Mouse (Mus musculus) A20 (cell line): ENCODE results near the gene Hist1h3e.
"Not testable (repeated sequence)": the region's sequence is repeated elsewhere in the genome, so short reads cannot be mapped to it uniquely, and the experiment has no call there.

ENCODE experiments used
- DNase-seq: peaks from one replicate; pipeline ENCODE4 v3.0.0-alpha.2; 2011; ENCODE audit warnings: low read depth, low spot score

Hist1h3e gene

DNA sequence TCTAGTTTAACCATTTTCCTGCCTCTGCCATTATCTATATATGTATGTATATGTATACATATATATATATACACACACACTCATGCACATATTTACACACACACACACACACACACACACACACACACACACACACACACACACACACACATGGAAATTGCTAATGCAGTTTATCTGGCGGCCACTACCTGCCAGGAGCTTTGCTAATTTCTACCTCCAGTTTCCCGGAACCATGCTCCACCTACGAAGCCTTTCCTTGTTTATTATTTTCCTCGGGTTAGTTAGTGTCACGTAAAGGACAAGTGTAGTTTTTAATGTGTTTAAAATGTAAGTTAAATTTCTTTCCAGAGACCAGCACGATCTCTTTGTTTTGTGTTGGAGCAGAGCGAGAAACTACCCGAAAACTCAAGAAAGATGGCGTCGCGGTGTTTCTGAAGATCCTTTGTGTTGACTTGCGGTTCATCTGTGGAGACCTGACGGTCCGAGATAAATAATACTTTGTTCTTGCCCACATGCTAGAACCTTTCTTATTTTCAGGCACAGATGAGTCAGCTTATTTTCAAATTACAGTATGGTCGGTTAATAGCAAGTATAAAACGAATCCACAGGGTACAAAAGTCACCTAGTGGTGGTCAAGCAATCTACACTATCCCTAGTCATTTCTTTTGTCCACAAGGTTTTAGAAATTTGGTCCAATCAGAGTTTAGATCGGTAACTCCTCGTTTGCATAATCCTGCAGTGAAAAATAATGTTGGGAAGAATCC, 712 bp upstream of the Hist1h3e start:
- peak; percentile 85 for DNase-seq

DNA sequence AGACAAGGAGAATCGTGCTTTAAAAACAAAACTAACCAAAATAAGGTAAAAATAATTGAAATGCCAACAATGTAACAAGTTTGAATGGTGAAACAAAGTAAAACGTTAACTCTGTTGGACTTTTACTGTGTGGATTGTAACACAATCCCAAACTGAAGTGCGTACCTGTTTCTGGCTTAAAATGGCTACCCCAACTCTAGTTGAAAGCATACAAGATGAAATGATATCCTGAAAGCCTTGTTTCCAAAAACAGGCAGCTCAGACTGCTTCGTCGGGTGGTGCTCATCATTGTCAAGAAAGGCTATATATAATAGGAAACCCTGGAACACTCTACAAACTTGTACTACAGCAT, 662 bp downstream of the Hist1h3e start:
- not testable (repeated sequence) for DNase-seq

DNA sequence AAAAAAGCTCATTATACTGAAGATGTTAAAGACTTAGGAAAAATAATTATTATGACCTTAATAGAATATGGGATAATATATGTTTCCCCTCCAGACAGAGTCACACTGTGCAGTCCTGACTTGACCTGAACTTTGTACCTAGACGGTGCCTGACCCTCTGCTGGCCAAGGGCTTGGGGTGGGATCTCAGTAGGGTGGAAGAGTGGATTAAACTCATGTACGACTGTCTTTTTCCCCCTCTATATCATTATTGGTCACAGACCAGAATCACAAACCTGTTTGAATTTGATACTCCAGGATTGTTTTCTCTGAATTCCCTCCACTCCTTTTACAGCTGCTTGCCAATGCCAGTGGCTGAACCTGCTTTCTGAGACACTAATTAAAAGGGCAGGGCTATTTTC, 1.5 kb downstream of the Hist1h3e start:
- not testable (repeated sequence) for DNase-seq

DNA sequence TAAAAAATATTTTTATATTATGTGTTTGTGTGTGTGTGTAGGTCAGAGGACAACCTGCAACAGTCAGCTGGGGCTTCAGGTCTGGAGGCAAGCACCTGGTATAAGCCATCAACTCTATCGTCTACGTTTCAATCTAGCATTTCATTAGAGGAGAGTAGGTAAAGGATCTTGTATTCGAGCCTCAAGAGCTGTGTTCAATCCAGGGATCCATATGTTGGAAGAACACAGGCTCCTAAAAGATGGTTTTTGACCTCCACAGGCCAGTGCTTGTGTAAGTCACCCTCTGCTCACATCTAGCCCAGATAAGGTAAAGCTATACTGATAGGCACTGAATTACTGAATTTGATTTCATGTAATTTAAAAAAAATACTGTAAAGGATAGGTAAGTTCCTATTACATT, 5.3 kb downstream of the Hist1h3e start:
- DNase-seq = peak; percentile 8

DNA sequence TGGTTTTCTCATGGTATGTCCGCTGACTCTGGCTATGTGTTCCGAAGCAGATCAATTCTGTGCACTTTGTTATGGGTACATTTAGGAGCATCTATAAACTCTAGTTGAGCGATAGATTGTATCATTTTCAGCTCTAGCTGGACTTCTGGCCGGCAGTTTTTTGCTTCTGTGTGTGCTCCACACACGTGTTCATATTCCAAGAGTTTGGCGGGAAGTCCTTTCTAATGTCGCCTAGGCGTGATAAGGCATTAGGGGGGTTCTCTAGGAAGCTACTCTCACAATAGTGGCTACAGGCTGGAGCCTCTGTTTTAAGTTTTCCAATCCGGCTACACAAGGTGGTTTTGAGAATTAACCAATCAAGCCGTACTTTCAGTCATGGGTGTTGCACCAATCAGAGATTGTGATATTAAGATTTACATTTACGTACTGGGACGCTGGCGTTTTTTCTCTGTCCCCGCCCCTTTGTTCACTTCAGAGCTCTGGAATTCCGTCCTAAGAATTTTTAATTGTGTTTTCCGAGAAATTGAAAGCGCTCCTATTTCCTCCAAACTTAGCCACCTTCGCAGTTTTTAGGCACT, 6.2 kb downstream of the Hist1h3e start:
- DNase-seq = peak; percentile 90

DNA sequence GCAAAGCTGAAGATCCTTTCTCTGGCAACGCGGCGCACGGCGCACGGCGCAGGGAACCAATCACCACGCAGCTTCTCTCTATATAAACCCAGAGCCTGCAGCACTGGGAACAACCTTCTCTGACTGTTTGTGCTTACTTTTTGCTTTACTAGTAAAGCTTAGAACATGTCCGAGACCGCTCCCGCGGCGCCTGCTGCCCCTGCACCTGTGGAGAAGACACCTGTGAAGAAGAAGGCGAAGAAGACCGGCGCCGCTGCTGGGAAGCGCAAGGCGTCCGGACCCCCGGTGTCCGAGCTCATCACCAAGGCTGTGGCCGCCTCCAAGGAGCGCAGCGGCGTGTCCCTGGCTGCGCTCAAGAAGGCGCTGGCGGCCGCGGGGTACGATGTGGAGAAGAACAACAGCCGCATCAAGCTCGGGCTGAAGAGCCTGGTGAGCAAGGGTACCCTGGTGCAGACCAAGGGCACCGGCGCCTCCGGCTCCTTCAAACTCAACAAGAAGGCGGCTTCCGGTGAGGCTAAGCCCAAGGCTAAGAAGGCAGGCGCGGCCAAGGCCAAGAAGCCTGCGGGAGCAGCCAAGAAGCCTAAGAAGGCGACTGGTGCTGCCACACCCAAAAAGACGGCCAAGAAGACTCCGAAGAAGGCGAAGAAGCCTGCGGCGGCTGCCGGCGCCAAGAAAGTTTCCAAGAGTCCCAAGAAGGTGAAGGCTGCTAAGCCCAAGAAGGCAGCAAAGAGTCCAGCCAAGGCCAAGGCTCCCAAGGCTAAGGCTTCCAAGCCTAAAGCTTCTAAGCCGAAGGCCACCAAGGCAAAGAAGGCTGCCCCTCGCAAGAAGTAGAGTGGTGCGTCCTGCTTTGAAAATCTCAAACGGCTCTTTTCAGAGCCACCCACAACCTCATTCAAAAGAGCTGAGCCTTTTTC, 7.0 kb downstream of the Hist1h3e start:
- peak; percentile 95 for DNase-seq

DNA sequence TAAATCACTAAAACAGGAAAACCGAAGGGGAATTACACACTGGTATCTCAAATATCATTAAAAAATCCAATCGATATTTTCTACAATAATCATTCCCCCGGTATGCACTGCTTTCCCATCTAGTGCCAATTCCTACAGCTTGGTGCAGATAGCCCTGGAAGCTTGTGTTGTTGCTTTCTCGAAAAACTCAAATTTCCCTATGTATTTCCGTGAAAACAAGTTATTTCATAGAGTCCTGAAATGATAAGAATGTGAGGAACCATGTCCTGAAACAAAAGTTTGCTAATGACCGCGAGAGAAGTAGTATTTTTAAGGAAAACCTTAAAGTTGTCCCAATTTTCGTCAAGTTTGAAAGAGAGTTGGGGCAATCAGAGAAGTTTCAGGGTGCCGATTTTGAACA, 7.8 kb downstream of the Hist1h3e start:
- DNase-seq = no peak

DNA sequence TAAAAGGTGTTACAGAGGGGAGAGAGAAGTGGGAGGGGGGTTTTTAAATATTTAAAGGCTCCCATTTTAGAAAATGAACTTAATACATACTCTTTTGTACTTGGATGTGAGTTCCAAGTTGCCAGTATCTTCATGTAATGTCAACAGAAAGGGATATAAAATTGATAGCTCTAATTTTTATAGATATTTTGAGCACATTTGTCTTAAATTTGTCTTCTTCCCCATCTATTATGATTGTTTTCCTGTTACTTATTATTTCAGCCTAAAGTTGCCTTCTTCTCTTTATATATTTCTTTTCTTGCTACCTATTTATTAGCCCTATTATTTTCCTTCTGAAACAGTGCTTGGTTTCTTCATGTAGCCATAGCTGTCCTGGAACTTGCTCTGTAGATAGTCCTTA, 9.2 kb downstream of the Hist1h3e start, which contains the start of gene Hist1h1d:
Hist1h1d (plus strand) TSS at position 301 of the 400 bp plus-strand sequence.
- no peak for DNase-seq

DNA sequence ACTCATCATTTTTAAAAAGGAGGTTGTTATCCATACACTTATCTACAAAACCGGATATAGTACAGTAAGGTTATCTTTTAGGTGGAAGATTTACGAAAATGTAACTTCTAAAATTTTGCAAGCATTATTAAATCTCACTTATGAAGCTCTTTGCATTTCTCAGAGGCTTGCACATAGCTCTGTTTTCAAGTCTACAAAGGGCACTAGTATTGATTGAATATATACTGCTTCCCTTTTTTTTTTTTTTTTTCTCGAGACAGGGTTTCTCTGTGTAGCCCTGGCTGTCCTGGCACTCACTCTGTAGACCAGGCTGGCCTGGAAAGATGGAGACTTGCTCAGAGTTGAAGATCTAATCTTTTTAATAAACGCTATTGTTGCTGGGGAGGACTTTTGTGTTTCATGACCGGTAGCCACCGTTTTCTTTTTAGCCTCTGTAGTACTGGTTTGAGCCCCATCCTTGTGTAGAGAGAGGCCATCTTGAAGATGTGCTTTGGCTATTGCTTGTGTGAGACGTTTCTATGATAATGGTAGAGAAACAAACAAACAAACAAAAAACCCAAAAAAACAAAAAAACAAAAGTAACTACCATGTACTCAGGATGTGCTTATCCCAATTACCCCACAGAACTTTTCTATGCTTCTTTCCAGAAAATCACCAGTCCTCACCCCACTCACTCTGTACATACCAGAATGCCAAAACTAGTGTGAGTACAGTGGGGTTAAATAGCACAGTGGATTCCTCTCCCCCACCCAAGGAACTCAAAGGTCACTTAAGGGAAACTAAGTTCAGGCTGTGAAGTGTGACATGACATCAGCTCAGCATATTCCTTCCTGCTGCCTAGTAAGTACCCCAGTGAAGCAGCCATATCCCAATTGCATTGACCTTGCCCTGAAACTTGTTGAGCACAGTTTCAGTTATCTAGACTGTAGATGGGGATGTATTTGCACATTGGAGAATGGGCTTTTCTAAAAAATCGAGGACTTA, 9.9 kb downstream of the Hist1h3e start:
- peak; percentile 54 for DNase-seq

DNA sequence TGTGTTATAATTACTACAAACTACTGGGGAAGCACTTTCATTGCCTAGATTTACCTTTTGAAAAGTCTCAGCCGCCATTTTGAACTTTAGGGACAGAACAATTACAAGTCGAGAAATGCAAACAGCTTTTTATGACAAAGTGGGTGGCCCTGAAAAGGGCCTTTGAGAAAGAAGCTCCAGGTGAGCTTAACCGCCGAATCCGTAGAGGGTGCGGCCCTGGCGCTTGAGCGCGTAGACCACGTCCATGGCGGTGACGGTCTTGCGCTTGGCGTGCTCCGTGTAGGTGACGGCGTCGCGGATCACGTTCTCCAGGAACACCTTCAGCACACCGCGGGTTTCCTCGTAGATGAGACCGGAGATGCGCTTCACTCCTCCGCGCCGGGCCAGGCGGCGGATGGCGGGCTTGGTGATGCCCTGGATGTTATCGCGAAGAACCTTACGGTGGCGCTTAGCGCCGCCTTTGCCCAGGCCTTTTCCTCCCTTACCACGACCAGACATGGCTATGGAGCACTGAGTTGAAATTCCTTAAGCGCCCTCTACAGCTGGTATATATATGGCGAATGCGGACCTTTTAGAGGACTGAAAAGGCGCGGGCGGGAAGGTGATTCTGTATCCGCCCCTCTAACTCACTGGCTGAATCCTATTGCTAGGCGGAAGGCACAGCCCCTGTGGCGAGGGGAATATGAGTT, 10.9 kb downstream of the Hist1h3e start, which contains the start of gene Hist1h4f:
Hist1h4f (minus strand) TSS at position 503 of the 689 bp plus-strand sequence.
- DNase-seq = peak; percentile 95

DNA sequence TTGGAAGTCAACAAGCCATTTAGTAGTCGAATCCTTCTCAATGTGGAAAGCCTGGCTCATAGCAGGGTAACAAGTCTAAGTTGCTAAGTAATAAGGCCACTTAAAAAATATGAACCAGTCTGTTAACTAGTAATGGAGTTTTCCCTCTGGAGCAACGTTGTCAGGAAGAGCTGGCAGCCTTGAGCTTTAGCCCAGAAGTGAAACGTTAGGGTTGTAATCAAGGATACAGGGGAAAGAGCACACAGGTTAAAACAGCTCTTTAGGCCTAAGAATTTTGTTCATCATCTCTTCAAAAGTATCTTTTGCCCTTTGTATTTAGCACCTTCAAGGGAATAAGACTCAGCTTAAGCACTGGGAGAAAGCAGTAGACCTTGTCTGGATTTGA, 11.4 kb downstream of the Hist1h3e start:
- no peak for DNase-seq

DNA sequence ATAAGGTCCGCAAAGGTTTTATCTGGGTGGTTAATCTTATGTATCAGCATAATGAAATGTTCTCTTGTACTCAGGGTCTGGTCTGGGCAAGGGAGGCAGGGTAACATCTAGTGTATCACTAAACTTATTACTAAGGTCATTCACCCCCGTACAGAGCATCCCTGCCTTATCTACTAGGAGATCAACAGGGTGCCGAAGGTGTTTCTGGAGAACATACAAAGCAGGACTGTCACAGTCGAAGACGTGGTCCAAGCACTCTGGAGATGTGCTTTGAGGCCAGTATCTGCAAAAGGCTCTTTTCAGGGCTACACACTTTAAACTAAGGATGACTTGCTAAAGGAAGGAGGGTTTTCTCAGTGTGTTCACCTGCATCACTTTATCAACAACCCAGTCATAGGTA, 15.5 kb downstream of the Hist1h3e start:
- peak; percentile 10 for DNase-seq

DNA sequence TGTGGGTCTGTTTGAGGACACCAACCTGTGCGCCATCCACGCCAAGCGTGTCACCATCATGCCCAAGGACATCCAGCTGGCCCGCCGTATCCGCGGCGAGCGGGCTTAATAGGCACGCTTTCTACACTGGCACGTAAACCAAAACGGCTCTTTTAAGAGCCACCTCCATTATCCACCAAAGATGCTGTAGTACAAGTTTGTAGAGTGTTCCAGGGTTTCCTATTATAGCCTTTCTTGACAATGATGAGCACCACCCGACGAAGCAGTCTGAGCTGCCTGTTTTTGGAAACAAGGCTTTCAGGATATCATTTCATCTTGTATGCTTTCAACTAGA, 17.4 kb downstream of the Hist1h3e start:
- DNase-seq = peak; percentile 51

DNA sequence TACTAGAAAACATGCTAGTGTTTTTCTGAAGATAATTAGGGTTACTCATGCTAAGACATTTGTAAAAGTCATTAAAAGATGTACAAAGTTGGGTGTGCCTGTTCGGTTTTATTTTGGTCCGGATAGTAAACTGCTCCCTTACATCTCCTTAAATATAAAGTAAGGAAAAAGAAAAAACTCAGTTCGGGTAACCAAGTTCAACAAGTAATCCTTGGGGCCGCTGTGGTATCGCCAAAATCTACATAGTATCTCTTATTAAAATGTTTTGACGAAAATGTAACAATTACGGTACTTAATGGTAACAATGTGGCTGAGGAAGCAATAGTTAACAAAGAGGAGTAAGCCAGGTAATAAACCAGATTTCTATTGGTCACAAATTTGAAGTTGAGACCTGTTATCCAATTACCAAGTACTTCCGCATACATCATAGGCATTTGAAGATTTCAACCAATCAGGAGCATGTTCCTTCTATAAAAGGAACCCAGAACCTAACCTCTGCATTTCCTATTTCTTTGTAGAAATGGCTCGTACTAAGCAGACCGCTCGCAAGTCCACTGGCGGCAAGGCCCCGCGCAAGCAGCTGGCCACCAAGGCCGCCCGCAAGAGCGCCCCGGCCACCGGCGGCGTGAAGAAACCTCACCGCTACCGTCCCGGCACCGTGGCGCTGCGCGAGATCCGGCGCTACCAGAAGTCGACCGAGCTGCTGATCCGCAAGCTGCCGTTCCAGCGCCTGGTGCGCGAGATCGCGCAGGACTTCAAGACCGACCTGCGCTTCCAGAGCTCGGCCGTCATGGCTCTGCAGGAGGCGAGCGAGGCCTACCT, 18.0 kb downstream of the Hist1h3e start, which contains the start of gene Hist1h3f:
Hist1h3f (plus strand) TSS at position 88 of the 822 bp plus-strand sequence.
- peak; percentile 95 for DNase-seq

DNA sequence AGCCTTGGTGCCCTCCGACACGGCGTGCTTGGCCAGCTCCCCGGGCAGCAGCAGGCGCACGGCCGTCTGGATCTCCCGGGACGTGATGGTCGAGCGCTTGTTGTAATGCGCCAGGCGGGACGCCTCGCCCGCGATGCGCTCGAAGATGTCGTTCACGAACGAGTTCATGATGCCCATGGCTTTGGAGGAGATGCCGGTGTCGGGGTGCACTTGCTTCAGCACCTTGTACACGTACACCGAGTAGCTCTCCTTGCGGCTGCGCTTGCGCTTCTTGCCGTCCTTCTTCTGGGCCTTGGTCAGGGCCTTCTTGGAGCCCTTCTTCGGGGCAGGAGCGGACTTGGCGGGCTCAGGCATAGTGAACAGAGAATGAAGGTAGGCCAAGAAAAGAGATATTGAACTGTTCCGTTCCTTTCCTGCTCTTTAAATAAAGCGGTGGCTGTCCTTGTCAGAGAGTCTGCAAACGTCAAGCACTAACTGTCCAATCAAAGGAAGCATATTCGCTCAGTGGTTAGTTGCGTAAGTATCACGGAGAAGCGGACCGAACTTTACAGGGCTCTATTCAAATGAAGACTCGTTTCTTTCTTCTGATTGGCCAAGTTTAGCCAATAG, 19.1 kb downstream of the Hist1h3e start, which contains the start of gene Hist1h2bh:
Hist1h2bh (minus strand) TSS at position 394 of the 609 bp plus-strand sequence.
- peak; percentile 95 for DNase-seq

DNA sequence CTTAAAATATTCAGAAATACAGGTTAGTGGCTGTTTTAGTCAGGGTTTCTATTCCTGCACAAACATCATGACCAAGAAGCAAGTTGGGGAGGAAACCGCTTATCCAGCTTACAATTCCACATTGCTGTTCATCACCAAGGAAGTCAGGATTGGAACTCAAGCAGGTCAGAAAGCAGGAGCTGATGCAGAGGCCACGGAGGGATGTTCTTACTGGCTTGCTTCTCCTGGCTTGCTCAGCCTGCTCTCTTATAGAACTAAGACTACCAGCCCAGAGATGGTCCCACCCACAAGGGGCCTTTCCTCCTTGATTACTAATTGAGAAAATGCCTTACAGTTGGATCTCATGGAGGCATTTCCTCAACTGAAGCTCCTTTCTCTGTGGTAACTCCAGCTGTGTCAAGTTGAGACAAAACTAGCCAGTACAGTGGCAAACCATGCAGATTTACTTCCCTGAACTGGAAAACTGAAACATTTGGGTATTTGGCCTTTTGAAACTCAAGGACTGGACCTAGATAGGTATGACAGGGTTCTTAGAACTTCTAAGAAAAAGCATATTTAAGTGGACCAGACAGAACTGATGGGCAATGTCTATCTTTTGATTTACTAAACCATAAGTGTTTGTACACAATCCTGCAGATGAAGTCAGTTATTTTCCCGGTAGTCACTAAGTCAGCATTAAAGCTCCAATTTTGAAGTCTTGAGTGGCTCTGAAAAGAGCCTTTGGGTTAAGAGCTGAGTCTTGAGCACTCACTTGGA, 19.8 kb downstream of the Hist1h3e start:
- DNase-seq = peak; percentile 63

DNA sequence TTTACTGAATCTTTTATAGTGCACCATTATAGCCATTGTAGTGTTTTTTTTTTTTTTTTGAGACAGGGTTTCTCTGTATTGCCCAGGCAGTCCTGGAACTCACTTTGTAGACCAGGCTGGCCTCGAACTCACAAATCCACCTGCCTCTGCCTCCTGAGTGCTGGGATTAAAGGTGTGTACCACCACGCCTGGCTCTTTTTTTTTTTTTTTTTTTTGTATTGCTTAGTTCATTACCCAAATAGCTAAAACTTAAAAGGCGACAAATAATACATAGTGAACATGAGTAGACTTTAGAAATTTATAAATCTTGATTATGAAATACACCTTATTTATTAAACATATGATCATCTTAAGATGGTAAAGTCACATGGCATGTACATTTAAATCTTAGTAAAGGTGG, 20.7 kb downstream of the Hist1h3e start:
- peak; percentile 14 for DNase-seq

DNA sequence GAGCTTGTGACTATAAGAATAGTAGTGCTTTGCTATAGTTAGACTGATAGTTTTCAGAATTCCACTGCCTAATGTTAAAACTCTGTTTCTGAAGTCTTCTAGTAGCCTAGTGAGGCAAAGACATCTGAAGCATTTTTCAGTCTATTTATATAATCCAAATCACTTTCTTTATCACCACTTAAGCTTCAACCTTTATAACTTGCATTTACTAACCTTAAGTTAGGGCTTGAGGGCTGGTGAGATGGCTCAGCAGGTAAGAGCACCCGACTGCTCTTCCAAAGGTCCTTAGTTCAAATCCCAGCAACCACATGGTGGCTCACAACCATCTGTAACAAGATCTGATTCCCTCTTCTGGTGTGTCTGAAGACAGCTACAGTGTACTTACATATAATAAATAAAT, 22.3 kb downstream of the Hist1h3e start:
- DNase-seq = not testable (repeated sequence)
